Mouse (Mus musculus): ENCODE results near the gene Slc19a2.

GRCm38 (mm10) chr1:164260171-164261028 is 11.6 kb downstream of the Slc19a2 start:
- TF ChIP-seq POLR2A (IDR thresholded peaks at IDR 0.05; ENCODE audit: low read depth, low read length) (no peak), CTCF (IDR thresholded peaks at IDR 0.05; ENCODE audit: extremely low read depth, insufficient read length, insufficient replicate concordance, low read depth, low read length) (no peak)
